Mouse (Mus musculus): ENCODE measurements around the gene Prickle3.

Prickle3 gene

GRCm38 (mm10) chrX:7657221-7657639 lies at the start of gene Prickle3:
Prickle3 (plus strand) TSS chrX:7657260.
- ATAC-seq (ENCODE audit: low TSS enrichment): 0 out of 2 replicates have a peak, but pooled peaks have one; percentile 42

GRCm38 (mm10) chrX:7610035-7610434 lies 47.0 kb upstream of the Prickle3 start:
- peak; percentile 16; the same call in 1 of the 2 replicates for ATAC-seq (ENCODE audit: low TSS enrichment)

- peak; percentile 79 for ATAC-seq (ENCODE audit: low TSS enrichment)
Measured at GRCm38 (mm10) chrX:7610536-7611258, 46.4 kb upstream of the Prickle3 start.

DNA sequence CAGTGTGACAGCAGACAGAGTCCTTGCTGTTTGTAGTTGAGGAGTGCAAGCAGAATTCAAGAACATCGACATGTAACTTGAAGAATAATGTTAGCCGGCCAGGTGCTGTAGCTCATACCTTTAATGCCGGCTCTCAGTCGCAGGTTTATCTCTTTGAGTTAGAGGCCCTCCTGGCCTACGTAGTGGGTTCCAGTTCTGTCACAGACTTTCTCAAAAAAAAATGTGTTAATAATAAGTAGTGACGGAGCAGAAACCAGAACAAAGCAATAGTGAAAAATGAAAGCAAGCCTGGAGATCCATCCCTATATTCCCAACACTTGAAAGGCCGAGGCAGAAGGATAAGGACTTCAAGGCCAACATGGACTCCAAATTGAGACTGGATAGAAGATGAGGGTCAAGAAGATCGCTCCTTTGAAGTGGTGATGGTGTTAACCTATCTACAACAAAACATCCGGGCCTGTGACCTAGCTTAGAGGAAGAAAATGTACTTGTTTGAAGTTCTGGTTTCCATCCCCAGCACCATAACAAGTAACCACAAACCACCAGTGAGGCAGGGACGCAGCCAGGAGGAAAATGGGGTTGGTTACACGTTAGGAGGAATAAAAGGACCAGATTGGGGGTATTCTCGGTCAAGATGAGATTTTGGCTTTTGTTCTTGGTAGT lies 39.0 kb upstream of the Prickle3 start:
- ATAC-seq (ENCODE audit: low TSS enrichment): no peak

DNA sequence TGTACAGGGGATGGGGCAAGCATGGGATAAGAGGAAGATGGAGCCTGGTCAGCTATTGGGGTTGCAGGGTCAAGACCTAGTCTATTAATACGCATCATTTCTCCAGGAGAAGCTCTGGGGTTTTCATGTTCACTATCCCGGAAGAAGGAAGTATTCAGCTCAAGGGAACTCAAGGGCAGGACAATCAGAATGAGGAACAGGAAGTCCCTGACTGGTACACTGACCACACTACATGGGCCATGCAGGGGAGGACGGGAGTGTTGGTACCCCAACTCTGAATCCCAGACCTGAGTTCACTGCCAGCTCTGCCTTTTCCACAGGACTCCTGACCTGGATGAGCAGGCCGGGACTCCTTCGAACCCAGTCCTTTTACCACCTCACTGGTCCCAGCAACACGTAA lies 24.5 kb upstream of the Prickle3 start:
- no peak for ATAC-seq (ENCODE audit: low TSS enrichment)

GRCm38 (mm10) chrX:7635101-7635500 lies 22.0 kb upstream of the Prickle3 start:
- ATAC-seq (ENCODE audit: low TSS enrichment): peak; percentile 86

DNA sequence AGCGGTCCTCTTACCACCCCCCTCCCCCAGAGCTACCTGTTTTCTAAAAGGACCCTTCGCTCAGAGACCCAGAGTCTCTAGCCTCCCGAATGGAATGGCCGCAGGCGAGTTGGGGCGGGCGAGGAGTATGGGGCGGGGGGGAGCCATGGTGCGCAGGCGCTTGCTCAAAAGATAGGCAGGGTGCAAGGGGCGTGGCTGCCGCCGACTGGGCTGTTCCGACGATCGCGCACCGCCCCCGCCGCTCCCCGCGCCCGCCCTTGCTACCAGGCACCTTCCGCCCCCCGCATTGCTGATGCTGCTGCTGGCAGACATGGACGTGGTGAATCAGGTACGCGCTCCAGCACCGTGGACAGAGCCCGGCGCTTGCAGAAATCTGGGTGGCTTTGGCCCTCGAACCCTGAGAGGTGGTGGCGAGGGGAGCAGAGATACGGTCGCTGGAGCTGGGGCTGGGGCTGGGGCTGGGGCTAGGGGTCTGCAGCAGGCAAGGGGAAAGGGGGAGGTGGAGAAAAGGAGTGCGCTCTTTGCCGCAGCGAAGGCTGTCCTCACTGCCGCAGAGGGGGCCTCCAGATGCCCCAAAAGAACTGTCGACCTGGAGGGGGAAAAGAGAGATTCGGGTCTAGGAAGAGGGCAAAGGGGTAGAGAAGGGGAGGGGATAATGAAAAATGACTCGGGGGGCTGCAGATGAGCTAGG lies 18.5 kb upstream of the Prickle3 start, which contains the start of gene Syp:
Gene Syp, plus strand, starts transcription at position 71 of the 691 bp plus-strand sequence.
- ATAC-seq (ENCODE audit: low TSS enrichment): peak; percentile 43

DNA sequence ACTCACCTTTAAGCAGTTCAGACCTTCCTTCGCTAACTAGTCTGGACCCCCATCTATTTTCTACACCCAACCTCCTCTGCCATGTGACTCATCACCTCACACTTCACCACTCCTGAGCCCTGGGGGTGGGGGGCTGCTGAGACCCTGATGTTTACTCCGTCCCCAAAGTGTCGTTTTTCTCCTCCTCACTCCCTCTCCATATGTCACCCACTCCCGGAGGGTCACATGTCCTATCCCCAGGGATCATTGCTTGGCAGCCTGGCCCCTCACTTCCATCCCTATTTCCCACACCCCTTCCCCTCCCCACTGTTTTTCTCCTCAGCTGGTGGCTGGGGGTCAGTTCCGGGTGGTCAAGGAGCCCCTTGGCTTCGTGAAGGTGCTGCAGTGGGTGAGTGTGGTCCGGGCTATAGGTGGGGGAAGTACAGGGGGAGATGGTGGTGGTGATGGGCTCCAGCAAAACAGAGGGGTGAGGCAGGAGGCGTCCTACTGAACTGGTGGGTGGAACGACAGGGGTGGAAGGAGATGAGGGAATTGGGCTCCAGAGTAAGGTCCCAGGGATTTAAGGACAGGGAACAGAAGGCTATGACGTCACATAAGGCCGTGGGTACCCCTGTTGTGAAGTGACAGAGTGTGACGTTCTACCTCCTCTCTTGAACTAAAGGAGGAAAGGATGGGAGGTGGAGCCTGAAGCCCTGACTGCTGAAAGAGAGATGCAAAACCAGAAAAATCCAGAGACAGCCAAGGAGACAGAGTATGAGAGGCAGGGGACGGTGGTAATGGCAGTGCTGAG lies 17.3 kb upstream of the Prickle3 start:
- ATAC-seq (ENCODE audit: low TSS enrichment): peak; percentile 17; the same call in 1 of the 2 replicates

- no peak for ATAC-seq (ENCODE audit: low TSS enrichment)
Measured at GRCm38 (mm10) chrX:7640785-7641184, 16.3 kb upstream of the Prickle3 start.

- peak; percentile 15; the same call in 1 of the 2 replicates for ATAC-seq (ENCODE audit: low TSS enrichment)
Measured at GRCm38 (mm10) chrX:7645349-7645748, 11.7 kb upstream of the Prickle3 start.

- peak; percentile 87 for ATAC-seq (ENCODE audit: low TSS enrichment)
Measured at GRCm38 (mm10) chrX:7648671-7649304, 8.3 kb upstream of the Prickle3 start.

DNA sequence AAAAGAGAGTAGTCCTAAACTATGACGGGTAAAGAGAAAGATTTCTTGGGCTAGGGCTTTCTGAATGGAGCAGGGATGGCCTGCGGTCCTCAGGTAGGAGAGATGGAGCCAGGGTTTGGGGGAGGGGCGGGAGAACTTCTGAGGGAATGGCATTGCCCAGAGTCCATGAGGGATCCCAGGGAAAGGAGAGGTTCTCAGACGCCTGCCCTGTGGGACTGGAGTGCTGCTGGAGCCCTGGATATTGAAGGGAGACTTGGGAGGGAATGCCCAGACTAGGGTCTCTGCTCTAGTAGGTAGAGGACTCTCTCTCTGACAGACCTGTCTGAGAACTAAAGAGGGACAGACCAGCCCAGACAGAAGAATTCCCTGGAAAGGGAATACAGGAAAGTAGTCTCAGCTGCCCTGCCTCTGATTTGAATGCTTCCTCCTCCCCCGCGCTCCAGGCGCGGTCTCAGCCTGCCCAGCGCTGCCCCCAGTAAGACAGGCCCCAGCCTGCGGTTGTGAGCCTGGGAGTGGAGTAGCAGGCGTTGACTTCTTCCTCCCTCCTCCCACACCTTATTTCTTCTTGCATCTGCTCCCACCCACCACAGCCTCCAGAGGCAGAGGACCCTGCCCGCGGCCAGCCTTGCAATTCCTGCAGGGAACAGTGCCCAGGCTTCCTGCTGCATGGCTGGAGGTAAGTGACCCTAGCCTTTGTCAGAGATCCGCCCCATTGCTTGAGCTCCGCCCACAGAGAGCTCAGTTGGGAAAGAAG lies 1.1 kb downstream of the Prickle3 start:
- ATAC-seq (ENCODE audit: low TSS enrichment): peak; percentile 69

GRCm38 (mm10) chrX:7658785-7659589 lies 1.9 kb downstream of the Prickle3 start:
- no peak for ATAC-seq (ENCODE audit: low TSS enrichment)

DNA sequence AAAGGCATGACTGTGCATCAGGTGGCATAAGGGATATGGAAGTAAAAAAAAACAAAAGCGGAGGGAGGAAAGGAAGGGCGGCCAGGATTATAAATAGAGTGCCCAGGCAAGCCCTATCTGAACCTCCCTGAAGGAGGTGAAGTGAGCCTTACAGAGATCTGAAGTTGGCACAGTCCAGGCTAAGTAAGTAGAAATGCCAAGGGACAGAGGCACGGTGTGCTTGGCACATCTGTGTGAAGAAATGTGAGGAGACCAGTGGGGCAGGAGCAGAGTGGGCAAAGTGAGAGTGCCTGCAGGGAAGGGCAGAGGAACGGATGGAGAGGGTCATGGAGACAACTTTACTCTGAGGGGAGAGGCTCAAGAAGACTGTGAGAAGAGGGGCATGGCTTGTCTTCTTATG lies 4.0 kb downstream of the Prickle3 start:
- no peak for ATAC-seq (ENCODE audit: low TSS enrichment)

DNA sequence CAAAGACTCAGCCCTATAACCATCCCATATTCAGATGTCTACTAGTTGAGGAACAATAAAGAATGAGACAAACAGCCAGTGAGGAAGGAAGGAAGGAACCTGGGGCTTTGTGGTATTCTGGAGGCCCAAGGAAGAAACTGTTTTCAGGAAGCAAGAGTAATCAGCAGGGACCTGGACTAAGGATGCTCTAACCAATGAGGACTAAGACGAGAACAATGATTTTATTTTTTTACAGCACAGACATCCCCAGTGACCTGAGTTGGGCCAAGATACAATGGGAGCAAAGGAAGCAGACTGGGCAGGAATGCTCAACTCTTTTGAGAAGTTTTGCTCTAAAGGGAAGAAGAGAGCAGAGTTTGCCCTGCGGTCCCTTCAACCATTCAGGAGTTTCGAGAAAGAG lies 5.9 kb downstream of the Prickle3 start:
- ATAC-seq (ENCODE audit: low TSS enrichment): no peak

DNA sequence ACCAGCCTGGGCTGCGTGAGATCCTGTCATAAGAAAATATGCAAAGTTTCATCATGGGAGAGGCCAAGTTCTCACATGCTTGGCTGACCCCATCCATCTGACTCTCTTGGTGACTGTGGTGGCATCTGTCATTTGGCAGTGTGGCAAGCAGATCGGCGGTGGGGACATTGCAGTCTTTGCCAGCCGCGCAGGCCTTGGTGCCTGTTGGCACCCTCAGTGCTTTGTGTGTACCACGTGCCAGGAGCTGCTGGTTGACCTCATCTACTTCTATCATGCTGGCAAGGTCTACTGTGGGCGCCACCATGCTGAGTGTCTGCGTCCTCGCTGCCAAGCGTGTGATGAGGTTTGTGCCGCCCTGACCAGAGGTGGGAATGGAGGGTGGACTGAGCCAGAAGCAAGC lies 7.7 kb downstream of the Prickle3 start:
- ATAC-seq (ENCODE audit: low TSS enrichment): no peak

DNA sequence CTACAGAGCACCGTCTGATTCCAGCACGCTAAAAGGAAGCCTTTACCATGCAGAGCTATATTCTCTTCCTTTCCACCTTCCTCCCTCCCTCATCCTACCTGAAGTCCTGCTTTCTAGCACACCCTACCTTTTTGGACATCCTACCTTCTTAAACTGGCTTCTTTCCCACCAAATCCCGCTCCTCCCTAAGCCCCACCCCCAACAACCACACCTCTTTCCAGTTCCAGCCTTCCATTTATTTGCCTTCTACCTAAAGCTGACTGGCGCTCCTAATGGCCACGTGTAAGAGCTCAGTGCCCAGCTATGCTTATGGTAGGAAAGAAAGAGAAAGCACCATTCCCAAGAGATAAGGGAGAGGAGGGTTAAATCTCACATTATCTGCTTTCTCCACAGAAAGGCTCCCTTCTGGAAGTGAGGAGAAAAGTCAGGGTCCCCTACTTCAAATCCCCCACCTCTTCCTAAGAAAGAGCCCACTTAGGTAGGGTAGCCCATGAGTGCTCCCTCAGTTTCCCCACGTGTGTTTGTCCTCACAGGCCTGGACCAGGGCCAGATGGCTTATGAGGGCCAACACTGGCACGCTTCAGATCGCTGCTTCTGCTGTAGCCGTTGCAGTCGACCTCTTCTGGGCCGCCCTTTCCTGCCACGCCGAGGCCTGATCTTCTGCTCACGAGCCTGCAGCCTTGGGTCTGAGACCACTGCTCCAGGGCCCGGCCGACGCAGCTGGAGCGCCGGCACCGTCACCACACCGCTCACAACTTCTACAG lies 8.9 kb downstream of the Prickle3 start:
- no peak for ATAC-seq (ENCODE audit: low TSS enrichment)

DNA sequence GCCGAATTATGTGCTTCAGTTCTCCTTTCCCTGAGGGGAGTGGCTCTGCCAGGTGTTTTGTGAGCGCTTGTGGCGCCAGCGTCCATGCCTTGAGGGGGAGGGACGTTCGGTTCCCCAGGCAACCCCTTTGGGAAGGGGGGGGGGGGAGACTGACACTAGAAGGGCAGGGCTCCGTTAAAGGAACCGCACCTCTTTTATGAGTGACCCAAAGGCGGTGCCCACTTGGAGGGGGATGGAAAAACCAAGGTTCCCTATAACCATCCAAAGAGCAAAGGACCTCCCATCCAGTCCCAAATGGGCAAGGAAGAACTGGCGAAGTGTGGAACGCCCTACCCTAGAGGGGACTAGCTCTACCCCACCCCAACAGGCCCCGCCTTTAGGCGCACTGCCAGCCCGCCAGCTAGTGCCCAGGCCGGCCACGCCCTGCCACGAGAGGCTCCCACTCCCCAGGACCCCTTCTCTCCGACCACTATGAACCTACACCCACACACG lies 13.4 kb downstream of the Prickle3 start:
- ATAC-seq (ENCODE audit: low TSS enrichment): peak; percentile 55
